Mouse (Mus musculus) liver, postnatal 0 days (tissue): ENCODE data around the gene Yap1.

Experiments used
- CTCF ChIP-seq: sonication (generic); IDR thresholded peaks from 2 replicates; pipeline ENCODE4 v1.5.1; 2016; ENCODE audit warnings: antibody characterized with exemption, low read depth
- EP300 ChIP-seq: IDR thresholded peaks from 2 replicates; pipeline ENCODE4 v1.6.1; 2016; ENCODE audit warnings: antibody characterized with exemption, low read depth, mild to moderate bottlenecking

GRCm38 (mm10) chr9:7983665-7984064 is 20.7 kb downstream of the Yap1 start:
- no peak for TF ChIP-seq CTCF
- TF ChIP-seq EP300, result no peak
